Mouse (Mus musculus) heart, embryonic 14.5 days (tissue): ENCODE data around the gene Cmtm7. TPM values are rescaled to one million over a fixed set of nuclear protein-coding genes. Genes with fewer than 3 reads are reported as not detected.

Experiments used
- ATAC-seq: fragments of 200-750 bp; cut with Nextera tagmentation; 2 replicates; pipeline ENCODE4 v1.8.0; 2017; ENCODE audit warnings: low read depth, moderate TSS enrichment; ENCODE audit not compliant: insufficient number of reproducible peaks, insufficient read depth, low FRiP score
- H3K27ac ChIP-seq, 2 experiments: fragments of 200-500 bp in 1 of 2; fragments of 300-500 bp in 1 of 2; sonication (generic) in 1 of 2; replicated peaks in 1 of 2; 2 replicates each; pipeline ENCODE4 v1.5.1; 2012 to 2014; ENCODE audit warnings: low read depth in 2 of 2, low read length in 2 of 2, control low read depth in 1 of 2, mild to moderate bottlenecking in 1 of 2, mixed read lengths in 1 of 2; ENCODE audit not compliant: control insufficient read depth in 1 of 2, insufficient read depth in 1 of 2
- H3K27me3 ChIP-seq: fragments of 300-500 bp; sonication (generic); 2 replicates; pipeline ENCODE4 v1.6.1; 2014; ENCODE audit warnings: mild to moderate bottlenecking, low read length, control low read depth; ENCODE audit not compliant: control insufficient read depth, insufficient read depth
- H3K36me3 ChIP-seq: fragments of 300-500 bp; sonication (generic); 2 replicates; pipeline ENCODE4 v1.6.1; 2014; ENCODE audit warnings: mild to moderate bottlenecking, control low read depth, low read length, mixed read lengths; ENCODE audit not compliant: control insufficient read depth, insufficient read depth
- H3K4me1 ChIP-seq, 2 experiments: fragments of 200-500 bp in 1 of 2; fragments of 300-500 bp in 1 of 2; sonication (generic) in 1 of 2; 2 replicates each; pipeline ENCODE4 v1.6.1; 2012 to 2014; ENCODE audit warnings: low read length in 2 of 2, control low read depth in 1 of 2, mixed read lengths in 1 of 2; ENCODE audit not compliant: control insufficient read depth in 2 of 2, insufficient read depth in 2 of 2
- H3K4me2 ChIP-seq: fragments of 300-500 bp; sonication (generic); 2 replicates; pipeline ENCODE4 v1.6.1; 2014; ENCODE audit warnings: mild to moderate bottlenecking, low read length
- H3K4me3 ChIP-seq, 2 experiments: fragments of 200-500 bp in 1 of 2; fragments of 300-500 bp in 1 of 2; sonication (generic) in 1 of 2; 2 replicates each; pipeline ENCODE4 v1.5.1; 2012 to 2014; ENCODE audit warnings: low read length in 2 of 2, mild to moderate bottlenecking in 2 of 2, control low read depth in 1 of 2, low read depth in 1 of 2, moderate library complexity in 1 of 2; ENCODE audit not compliant: control insufficient read depth in 1 of 2, insufficient read depth in 1 of 2
- H3K9ac ChIP-seq: fragments of 300-500 bp; sonication (generic); 2 replicates; pipeline ENCODE4 v1.6.1; 2014; ENCODE audit warnings: mild to moderate bottlenecking, low read length
- H3K9me3 ChIP-seq: fragments of 300-500 bp; sonication (generic); 2 replicates; pipeline ENCODE4 v1.6.1; 2016; ENCODE audit warnings: low read length, control low read depth; ENCODE audit not compliant: control insufficient read depth
- WGBS: fragments of 180-500 bp; shearing (Covaris S2); extraction: QIAGEN DNeasy Blood & Tissue Kit; methylation state at CpG from one replicate; pipeline ENCODE4 v1.1.7; 2014; 5-methylcytosine and 5-hydroxymethylcytosine counted together
- polyA plus RNA-seq: library from polyadenylated mRNA; unstranded; fragments of >200 nt; fragmentation: Nextera tagmentation; extraction: Ambion mirVana; gene quantifications from 2 replicates; pipeline ENCODE4 v1.2.1, GENCODE M21; 2014

Cmtm7 gene
- polyA plus RNA-seq, 1 experiment from 2014 or later, result 122 TPM

DNA sequence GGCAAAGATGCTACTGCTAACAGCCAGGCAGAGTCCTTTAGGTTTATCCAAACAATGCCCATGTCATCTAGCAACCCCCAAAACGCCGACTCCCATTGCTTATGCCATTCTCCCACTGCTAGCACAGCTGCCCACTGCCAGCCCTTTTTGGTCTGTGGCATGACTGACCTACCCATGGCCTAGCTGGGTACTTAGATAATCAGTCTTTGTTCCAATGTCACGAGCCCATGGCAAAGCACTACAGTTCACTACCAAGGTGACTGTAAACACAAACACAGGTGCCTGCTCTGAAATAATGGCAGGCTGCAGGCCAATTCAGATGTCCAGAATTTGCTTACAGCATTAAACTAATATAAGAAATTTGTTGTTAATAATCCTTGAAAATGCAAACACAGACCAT lies 37.3 kb upstream of the Cmtm7 start:
- no peak for ATAC-seq
- Histone ChIP-seq H3K4me1 (no peaks in the 10 kb centered on the region), H3K4me2 (no peak overlapping the region), H3K27ac (no peak overlapping the region), H3K9me3 (no peaks in the 10 kb centered on the region), H3K27me3 (no peaks in the 10 kb centered on the region), H3K36me3 (no peaks in the 10 kb centered on the region), H3K4me3 (no peak overlapping the region), H3K9ac (no peak overlapping the region)
- WGBS, result 75% methylated on average over 3 of the region's 3 CpGs

- H3K9me3 ChIP-seq, result no peaks in the 10 kb centered on the region
- ATAC-seq, result no peak
- WGBS, result 75% methylated on average over 7 of the region's 7 CpGs
Measured at GRCm38 (mm10) chr9:114817012-114817411, 35.4 kb upstream of the Cmtm7 start.

GRCm38 (mm10) chr9:114816121-114816520 lies 34.5 kb upstream of the Cmtm7 start:
- no peak overlapping the region for H3K4me3 ChIP-seq
- H3K4me2 ChIP-seq, result no peak overlapping the region
- H3K4me1 ChIP-seq, result no peaks in the 10 kb centered on the region
- no peaks in the 10 kb centered on the region for H3K27me3 ChIP-seq
- no peak overlapping the region for H3K27ac ChIP-seq
- no peak overlapping the region for H3K9ac ChIP-seq
- no peak for ATAC-seq
- H3K9me3 ChIP-seq, result no peaks in the 10 kb centered on the region
- WGBS, result 94% methylated on average over 7 of the region's 7 CpGs
- no peaks in the 10 kb centered on the region for H3K36me3 ChIP-seq

More at GRCm38 (mm10) chr9:114817012-114817411, 35.4 kb upstream of the Cmtm7 start:
- H3K4me2 ChIP-seq, result no peak overlapping the region
- H3K36me3 ChIP-seq, result no peaks in the 10 kb centered on the region
- no peak overlapping the region for H3K9ac ChIP-seq
- H3K27ac ChIP-seq, result no peak overlapping the region
- no peak overlapping the region for H3K4me3 ChIP-seq
- H3K4me1 ChIP-seq, result no peaks in the 10 kb centered on the region
- H3K27me3 ChIP-seq, result no peaks in the 10 kb centered on the region

GRCm38 (mm10) chr9:114815315-114815714 lies 33.7 kb upstream of the Cmtm7 start:
- no peak for ATAC-seq
- Histone ChIP-seq H3K4me1 (no peaks in the 10 kb centered on the region), H3K9me3 (no peaks in the 10 kb centered on the region), H3K27ac (no peak overlapping the region), H3K4me3 (no peak overlapping the region), H3K27me3 (no peaks in the 10 kb centered on the region), H3K4me2 (no peak overlapping the region), H3K9ac (no peak overlapping the region), H3K36me3 (no peaks in the 10 kb centered on the region)
- WGBS, result 58% methylated on average over 4 of the region's 4 CpGs

DNA sequence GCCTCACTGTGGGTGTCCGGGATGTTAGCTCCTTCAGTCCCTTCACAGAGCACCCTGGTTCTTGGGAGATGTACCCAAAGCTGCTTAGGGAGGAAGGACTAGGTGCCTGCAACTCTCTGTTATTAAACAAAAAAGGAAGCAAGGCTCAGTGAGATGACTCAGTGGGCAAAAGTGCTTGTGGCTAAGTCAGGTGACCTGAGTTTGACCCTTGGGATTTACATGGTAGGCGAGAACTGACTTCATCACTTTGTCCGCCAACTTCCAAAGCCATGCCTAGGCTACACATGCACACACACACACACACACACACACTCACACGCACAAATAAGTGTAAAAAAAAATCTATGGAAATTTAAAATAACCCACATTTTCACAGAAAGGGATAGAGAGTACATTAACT lies 30.3 kb upstream of the Cmtm7 start:
- no peak overlapping the region for H3K4me3 ChIP-seq
- 84% methylated on average over 4 of the region's 4 CpGs for WGBS
- no peaks in the 10 kb centered on the region for H3K27me3 ChIP-seq
- no peak overlapping the region for H3K4me2 ChIP-seq
- ATAC-seq, result no peak
- no peaks in the 10 kb centered on the region for H3K36me3 ChIP-seq
- H3K9me3 ChIP-seq, result no peaks in the 10 kb centered on the region
- no peak overlapping the region for H3K27ac ChIP-seq
- H3K9ac ChIP-seq, result no peak overlapping the region
- peaks cover 4 to 15% of the 10 kb centered on the region in 2 experiments for H3K4me1 ChIP-seq

- Histone ChIP-seq H3K4me3 (no peak overlapping the region), H3K9me3 (no peaks in the 10 kb centered on the region), H3K27ac (no peak overlapping the region), H3K27me3 (no peaks in the 10 kb centered on the region), H3K4me1 (peaks cover 6 to 19% of the 10 kb centered on the region in 2 experiments), H3K36me3 (no peaks in the 10 kb centered on the region), H3K9ac (no peak overlapping the region), H3K4me2 (no peak overlapping the region)
- ATAC-seq, result no peak
- 76% methylated on average over 11 of the region's 11 CpGs for WGBS
Measured at GRCm38 (mm10) chr9:114810837-114811236, 29.2 kb upstream of the Cmtm7 start.

DNA sequence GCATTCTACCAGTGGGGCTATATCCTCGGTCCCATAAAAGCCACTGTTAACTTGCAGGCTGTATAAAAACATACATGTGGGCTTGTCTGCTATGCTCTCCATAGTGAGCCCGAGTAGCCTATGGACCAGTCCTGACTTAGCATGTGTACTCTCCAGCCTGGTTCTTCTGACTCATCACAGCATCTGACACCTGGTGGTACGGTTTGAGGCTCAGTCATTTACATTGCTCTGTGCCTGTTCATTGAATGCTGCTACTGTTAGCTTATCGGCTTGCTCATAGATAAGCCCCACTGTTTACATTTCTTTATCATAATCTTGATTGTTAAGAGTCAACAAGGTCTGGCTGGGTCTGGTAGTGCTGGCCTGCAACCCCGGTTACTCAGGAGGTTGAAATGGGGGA lies 27.0 kb upstream of the Cmtm7 start:
- H3K4me1 ChIP-seq, result peaks cover 16 to 33% of the 10 kb centered on the region in 2 experiments
- no peak overlapping the region for H3K4me2 ChIP-seq
- no peak for ATAC-seq

GRCm38 (mm10) chr9:114807261-114807660 lies 25.6 kb upstream of the Cmtm7 start:
- no peak overlapping the region for H3K27ac ChIP-seq
- H3K4me2 ChIP-seq, result no peak overlapping the region
- H3K36me3 ChIP-seq, result no peaks in the 10 kb centered on the region
- H3K9me3 ChIP-seq, result no peaks in the 10 kb centered on the region
- ATAC-seq, result no peak
- H3K4me1 ChIP-seq, result peaks cover 16 to 33% of the 10 kb centered on the region in 2 experiments
- no peak overlapping the region for H3K4me3 ChIP-seq
- no peaks in the 10 kb centered on the region for H3K27me3 ChIP-seq
- 39% methylated on average over 8 of the region's 8 CpGs for WGBS
- H3K9ac ChIP-seq, result no peak overlapping the region

More for the DNA sequence above, 27.0 kb upstream of the Cmtm7 start:
- Histone ChIP-seq H3K4me3 (no peak overlapping the region), H3K36me3 (no peaks in the 10 kb centered on the region), H3K27me3 (no peaks in the 10 kb centered on the region), H3K27ac (no peak overlapping the region), H3K9me3 (no peaks in the 10 kb centered on the region), H3K9ac (no peak overlapping the region)
- 47% methylated on average over 5 of the region's 5 CpGs for WGBS
